Mouse (Mus musculus) megakaryocyte, embryonic 14.5 days (primary cell): ENCODE measurements around the gene Mfsd4b2.

Experiments used
- FLI1 ChIP-seq: IDR thresholded peaks from 2 replicates; pipeline ENCODE4 v1.6.1; 2012; ENCODE audit warnings: low read length, inconsistent platforms, mixed read lengths
- GATA1 ChIP-seq: IDR thresholded peaks from 3 replicates; pipeline ENCODE4 v1.6.1; 2012; ENCODE audit warnings: mixed read lengths, low read length, inconsistent platforms, borderline replicate concordance

DNA sequence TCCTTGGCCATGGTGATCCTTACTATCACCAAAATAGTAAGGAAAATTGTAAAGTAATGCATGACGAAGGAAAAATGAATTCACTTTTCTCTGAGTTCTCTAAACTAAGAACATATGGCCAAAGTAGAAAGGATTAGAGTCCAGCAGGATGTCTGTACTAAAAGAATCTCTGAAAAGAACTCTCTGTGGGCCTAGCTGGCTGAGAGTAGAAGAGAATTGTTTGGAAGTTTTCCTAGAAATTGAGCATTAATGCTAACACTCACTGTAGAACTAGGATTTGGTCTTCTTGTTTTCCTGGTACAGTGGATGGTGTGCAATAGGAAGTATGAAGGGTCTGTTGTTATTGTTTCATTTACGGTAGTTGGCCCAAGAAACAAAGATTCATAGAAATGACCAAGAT is 28.4 kb upstream of the Mfsd4b2 start:
- TF ChIP-seq GATA1 (no peak), FLI1 (no peak)
